In genomic region chr8:57426074-57426473, GRCm38 (mm10) we compare ENCODE assay signal across 8 mouse cellular contexts. TPM values are rescaled to one million over a fixed set of nuclear protein-coding genes. Genes with fewer than 3 reads are reported as not detected.
A peak's percentile ranks its signal among the peaks of the same experiment; 100 is the strongest.
DNase-seq lines count a peak whose midpoint lies in the region; TF ChIP-seq lines count a peak whose summit lies in the region.

No protein-coding gene starts in this region.

- intact Hi-C loops in left cerebral cortex, postnatal 14 days (cut with DNase I): no loop called here

- no peak overlapping the region for H3K27ac ChIP-seq in cerebellum, adult 2 months (ENCODE audit: insufficient read depth, low read length)

- no peaks in the 10 kb centered on the region for H3K4me1 ChIP-seq in cerebellum, adult 2 months (ENCODE audit: control insufficient read depth, insufficient read depth, low read length)

- peak; percentile 62 to 72 for DNase-seq in cerebellum, postnatal 10 days
- DNase-seq in cerebellum, adult 2 months: no peak
- DNase-seq in left cerebral cortex, postnatal 14 days (ENCODE audit: low spot score in 2 of 2): peak; percentile 42 to 46
- no peak for DNase-seq in left cerebral cortex, adult 9 months (ENCODE audit: low spot score in 2 of 2)
- DNase-seq in B cell, adult 2 months: peak; percentile 7 to 22
- DNase-seq in heart, postnatal 4 days: peak; percentile 66
- DNase-seq in ovary, postnatal 36 days (ENCODE audit: low spot score): no peak
- no peak for DNase-seq in layer of hippocampus, adult 8-10 months (ENCODE audit: low spot score in 2 of 2)

- no peaks in the 10 kb centered on the region; the same call in 1 of the 2 replicates for H3K27me3 ChIP-seq in cerebellum, adult 2 months (ENCODE audit: control insufficient read depth, insufficient read depth, low read length)

- no peak for TF ChIP-seq POLR2A in cerebellum, adult 2 months (IDR thresholded peaks at IDR 0.05; ENCODE audit: borderline replicate concordance, insufficient read depth, low read length)

- TF ChIP-seq CTCF in cerebellum, adult 2 months (IDR thresholded peaks at IDR 0.05; ENCODE audit: borderline replicate concordance, insufficient read depth, low read depth, low read length): no peak

- 9% methylated on average over 3 of the region's 3 CpGs for WGBS in cerebellum, adult 2 months

- H3K4me3 ChIP-seq in cerebellum, adult 2 months (replicated peaks; ENCODE audit: insufficient read depth, low read depth, low read length): no peak overlapping the region

RNA-seq across cellular contexts. Expression of gene Scrg1, which starts 29.6 kb away (rescaled TPM):
- polyA plus RNA-seq in cerebellum, adult 2 months (2012; rRNA removed): 74.3 and 79.5 TPM in 2 replicates
- 10 to 100 TPM; 56.8 to 65.6 TPM for total RNA-seq in left cerebral cortex, postnatal 14 days (2021)
- total RNA-seq in heart, postnatal 4 days (2021): not detected
- 10 to 100 TPM; 53.6 to 76.8 (median 61.3) TPM for total RNA-seq in layer of hippocampus, adult 8-10 months (2022)

Comparison
In these comparisons a context has a peak if more than half of its experiments do, and no peak if none do; other contexts are left out.
1. DNase-seq: peak in cerebellum, postnatal 10 days (2 of 2), left cerebral cortex, postnatal 14 days (2 of 2), B cell, adult 2 months (2 of 2) and heart, postnatal 4 days (single experiment); none in cerebellum, adult 2 months (0 of 2), left cerebral cortex, adult 9 months (0 of 2), ovary, postnatal 36 days (single experiment) and layer of hippocampus, adult 8-10 months (0 of 2).
2. RNA of gene Scrg1, which starts 29.6 kb away (total RNA-seq): 53.6 to 76.8 TPM in layer of hippocampus, adult 8-10 months and 56.8 to 65.6 TPM in left cerebral cortex, postnatal 14 days; not detected in heart, postnatal 4 days; every median in the first group is over 10 times any median in the second.